Mouse (Mus musculus) liver, embryonic 13.5 days (tissue): ENCODE data around the gene Atg9b. TPM values are rescaled to one million over a fixed set of nuclear protein-coding genes. Genes with fewer than 3 reads are reported as not detected.
"Not testable (repeated sequence)": the region's sequence is repeated elsewhere in the genome, so short reads cannot be mapped to it uniquely, and the experiment has no call there.

Experiments used
- ATAC-seq: fragments of 200-750 bp; cut with Nextera tagmentation; 2 replicates; pipeline ENCODE4 v1.8.0; 2017; ENCODE audit warnings: low read depth, mild to moderate bottlenecking, moderate number of reproducible peaks, moderate library complexity
- DNase-seq: peaks from one replicate; pipeline ENCODE4 v3.0.0; 2022
- H3K27ac ChIP-seq: fragments of 300-500 bp; sonication (generic); 2 replicates; pipeline ENCODE4 v1.5.1; 2015; ENCODE audit warnings: moderate library complexity, mild to moderate bottlenecking, inconsistent platforms
- H3K27me3 ChIP-seq: fragments of 300-500 bp; sonication (generic); 2 replicates; pipeline ENCODE4 v1.6.1; 2015; ENCODE audit warnings: mild to moderate bottlenecking, inconsistent platforms
- H3K36me3 ChIP-seq: fragments of 300-500 bp; sonication (generic); 2 replicates; pipeline ENCODE4 v1.6.1; 2015; ENCODE audit warnings: mild to moderate bottlenecking, inconsistent platforms
- H3K4me1 ChIP-seq: fragments of 300-500 bp; sonication (generic); replicated peaks from 2 replicates; pipeline ENCODE4 v1.6.1; 2015; ENCODE audit warnings: inconsistent platforms
- H3K4me2 ChIP-seq: fragments of 300-500 bp; sonication (generic); 2 replicates; pipeline ENCODE4 v1.6.1; 2015; ENCODE audit warnings: inconsistent platforms, mild to moderate bottlenecking, moderate library complexity
- H3K4me3 ChIP-seq: fragments of 300-500 bp; sonication (generic); replicated peaks from 2 replicates; pipeline ENCODE4 v1.5.1; 2015; ENCODE audit warnings: mild to moderate bottlenecking, inconsistent platforms
- H3K9ac ChIP-seq: fragments of 300-500 bp; sonication (generic); 2 replicates; pipeline ENCODE4 v1.6.1; 2015; ENCODE audit warnings: mild to moderate bottlenecking, inconsistent platforms
- H3K9me3 ChIP-seq: fragments of 300-500 bp; sonication (generic); replicated peaks from 2 replicates; pipeline ENCODE4 v1.6.1; 2016; ENCODE audit warnings: inconsistent platforms
- WGBS: fragments of 180-500 bp; shearing (Covaris S2); methylation state at CpG from one replicate; pipeline ENCODE4 v1.1.7; 2015; ENCODE audit not compliant: insufficient replicate concordance; 5-methylcytosine and 5-hydroxymethylcytosine counted together
- polyA plus RNA-seq: library from polyadenylated mRNA; unstranded; fragments of >200 nt; fragmentation: Nextera tagmentation; extraction: Ambion mirVana; gene quantifications from 2 replicates; pipeline ENCODE4 v1.2.1, GENCODE M21; 2015

Gene Atg9b
- polyA plus RNA-seq, 1 experiment from 2014 or later: 0.56 TPM

DNA sequence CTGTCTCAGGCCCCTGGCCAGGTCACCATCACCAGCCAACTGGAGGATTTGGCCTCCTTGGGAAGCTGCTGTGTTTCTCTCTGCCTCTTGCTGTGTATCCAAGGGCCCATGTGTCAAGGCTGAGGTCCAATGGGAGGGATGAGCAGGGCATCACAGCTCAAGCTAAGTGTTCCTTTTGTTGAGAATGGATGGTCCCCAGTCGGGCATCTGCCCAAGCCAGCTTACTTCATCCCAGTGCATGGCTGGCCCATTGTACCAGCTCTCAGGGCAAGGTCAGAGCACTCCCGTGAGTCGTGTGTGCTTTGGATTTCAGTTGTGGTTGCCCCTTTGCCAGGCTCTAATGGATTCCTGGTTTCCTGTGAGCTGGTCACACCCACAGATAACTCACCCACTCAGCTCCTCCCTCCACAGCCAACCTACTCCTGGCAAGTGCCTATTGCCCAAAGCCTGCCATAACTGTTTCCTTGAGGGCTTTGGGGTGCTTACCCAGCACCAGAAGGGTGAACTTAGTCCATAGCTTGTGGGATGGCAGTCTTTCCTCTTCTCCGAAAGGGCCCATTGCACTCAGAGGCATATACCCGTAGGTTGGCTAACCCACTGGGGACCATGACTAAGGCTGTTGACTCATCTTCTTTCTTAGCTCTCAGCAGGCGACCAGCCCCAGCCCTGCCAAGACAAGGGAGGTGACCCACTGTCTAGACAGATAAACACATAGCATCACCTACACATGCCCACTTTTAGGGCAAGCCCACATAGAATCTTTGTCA is 12.8 kb upstream of the Atg9b start:
- Histone ChIP-seq H3K4me2 (no peak overlapping the region), H3K4me1 (peaks cover 22% of the 10 kb centered on the region), H3K9me3 (no peaks in the 10 kb centered on the region), H3K9ac (no peak overlapping the region), H3K36me3 (peaks cover 73% of the 10 kb centered on the region), H3K4me3 (no peak overlapping the region), H3K27ac (peak overlapping the region; percentile 2), H3K27me3 (no peaks in the 10 kb centered on the region)
- 58% methylated on average over 6 of the region's 6 CpGs for WGBS
- no peak for DNase-seq
- no peak for ATAC-seq

DNA sequence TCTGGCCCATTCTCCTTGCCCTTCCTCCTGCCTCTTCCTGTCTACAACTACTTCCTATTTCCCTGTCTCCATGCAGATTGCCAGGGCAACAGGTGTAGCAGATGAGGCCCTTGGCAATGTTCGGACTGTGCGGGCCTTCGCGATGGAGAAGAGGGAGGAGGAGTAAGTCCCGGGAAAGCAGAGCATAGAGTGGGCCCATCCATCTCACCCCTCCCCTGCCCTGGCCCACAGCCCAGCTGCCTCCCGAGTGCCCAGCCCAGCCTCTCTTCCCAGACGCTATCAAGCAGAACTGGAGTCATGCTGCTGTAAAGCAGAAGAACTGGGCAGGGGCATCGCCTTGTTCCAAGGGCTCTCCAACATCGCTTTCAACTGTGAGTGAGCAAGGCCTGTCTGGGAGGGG is 10.0 kb upstream of the Atg9b start:
- H3K27ac ChIP-seq: no peak overlapping the region
- no peak overlapping the region for H3K9ac ChIP-seq
- no peaks in the 10 kb centered on the region for H3K9me3 ChIP-seq
- no peaks in the 10 kb centered on the region for H3K27me3 ChIP-seq
- no peak overlapping the region for H3K4me2 ChIP-seq
- DNase-seq (no peak), ATAC-seq (no peak)
- no peak overlapping the region for H3K4me3 ChIP-seq
- H3K36me3 ChIP-seq: peaks cover 63% of the 10 kb centered on the region
- WGBS: 78% methylated on average over 9 of the region's 9 CpGs
- H3K4me1 ChIP-seq: peaks cover 25% of the 10 kb centered on the region

DNA sequence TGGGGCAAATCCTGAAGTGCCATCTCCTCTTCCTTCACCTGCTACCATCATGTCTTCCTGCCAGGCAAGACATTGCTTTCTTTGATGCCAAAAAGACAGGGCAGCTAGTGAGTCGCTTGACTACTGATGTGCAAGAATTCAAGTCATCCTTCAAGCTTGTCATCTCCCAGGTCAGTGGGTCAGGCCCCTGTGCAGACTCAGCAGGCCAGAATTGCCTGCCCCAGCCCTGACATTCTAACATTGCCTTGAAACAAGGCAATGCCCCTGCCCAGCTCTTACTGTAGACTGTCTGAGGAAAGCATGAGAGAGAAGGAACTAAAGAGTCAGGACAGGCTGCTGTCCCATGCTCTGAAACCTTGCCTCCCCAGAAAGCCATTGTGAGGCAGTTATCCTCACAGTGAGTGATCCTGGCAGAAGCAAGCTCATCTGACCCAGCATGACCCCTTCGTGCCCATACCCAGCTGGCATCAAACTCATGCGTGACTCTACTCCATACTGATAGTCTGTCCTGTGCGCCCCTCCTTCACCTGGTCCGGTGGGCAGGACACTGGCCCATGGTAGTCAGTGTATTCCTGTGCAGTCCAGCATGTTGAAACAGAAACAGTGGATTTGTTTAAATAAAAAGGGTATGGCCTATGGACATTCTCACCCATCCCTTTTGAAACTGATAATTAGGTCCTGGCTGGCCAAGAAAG is 9.1 kb upstream of the Atg9b start:
- no peaks in the 10 kb centered on the region for H3K27me3 ChIP-seq
- no peak for ATAC-seq
- H3K4me3 ChIP-seq: no peak overlapping the region
- 75% methylated on average over 5 of the region's 5 CpGs for WGBS
- H3K4me1 ChIP-seq: peaks cover 25% of the 10 kb centered on the region
- no peak for DNase-seq
- no peak overlapping the region for H3K4me2 ChIP-seq
- H3K9ac ChIP-seq: no peak overlapping the region
- H3K9me3 ChIP-seq: no peaks in the 10 kb centered on the region
- H3K36me3 ChIP-seq: peaks cover 58% of the 10 kb centered on the region
- no peak overlapping the region for H3K27ac ChIP-seq

DNA sequence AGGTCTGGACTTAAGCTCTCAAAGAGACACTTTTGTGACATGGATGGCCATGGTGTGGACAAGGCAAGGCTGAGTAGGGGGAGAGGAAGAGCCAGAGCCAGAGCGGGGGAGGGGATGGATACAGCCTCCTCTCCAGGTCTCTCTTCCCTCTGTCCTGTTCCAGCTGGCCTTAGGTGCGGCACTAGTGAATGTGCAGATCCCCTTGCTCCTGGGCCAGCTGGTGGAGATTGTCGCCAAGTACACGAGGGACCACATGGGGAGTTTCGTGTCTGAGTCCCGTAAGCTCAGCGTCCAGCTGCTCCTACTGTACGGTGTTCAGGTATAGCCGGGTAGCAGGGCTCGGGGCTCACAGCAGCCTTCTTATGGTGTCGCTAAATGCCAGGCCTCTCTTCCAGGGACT is 8.4 kb upstream of the Atg9b start:
- peaks cover 55% of the 10 kb centered on the region for H3K36me3 ChIP-seq
- H3K4me1 ChIP-seq: peaks cover 20% of the 10 kb centered on the region
- no peak overlapping the region for H3K4me2 ChIP-seq
- H3K27ac ChIP-seq: no peak overlapping the region
- no peaks in the 10 kb centered on the region for H3K27me3 ChIP-seq
- ATAC-seq (no peak), DNase-seq (no peak)
- 84% methylated on average over 11 of the region's 11 CpGs for WGBS
- no peaks in the 10 kb centered on the region for H3K9me3 ChIP-seq
- no peak overlapping the region for H3K9ac ChIP-seq
- H3K4me3 ChIP-seq: no peak overlapping the region

DNA sequence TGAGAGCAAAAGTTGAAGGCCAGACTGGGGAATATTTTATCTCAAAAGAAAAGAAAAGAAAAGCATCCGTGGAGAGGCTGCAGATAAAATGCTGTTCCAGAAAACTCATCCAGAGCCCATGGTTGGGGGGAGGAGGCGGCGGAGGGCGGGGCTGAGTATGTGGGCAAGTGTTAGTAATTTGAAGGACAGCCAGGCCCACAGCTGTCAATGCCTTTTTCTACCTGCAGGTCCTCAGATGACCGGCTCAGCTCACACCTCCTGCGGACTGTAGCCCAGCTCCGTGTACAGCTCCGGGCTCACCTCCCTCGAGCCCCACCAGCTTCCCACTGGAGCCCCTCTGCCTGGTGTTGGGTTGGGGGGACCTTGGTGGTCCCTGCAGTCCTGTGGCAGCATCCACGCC is 7.7 kb upstream of the Atg9b start:
- H3K27ac ChIP-seq: no peak overlapping the region
- H3K9me3 ChIP-seq: no peaks in the 10 kb centered on the region
- no peak overlapping the region for H3K4me3 ChIP-seq
- H3K4me1 ChIP-seq: peaks cover 20% of the 10 kb centered on the region
- no peaks in the 10 kb centered on the region for H3K27me3 ChIP-seq
- ATAC-seq (no peak), DNase-seq (no peak)
- H3K4me2 ChIP-seq: no peak overlapping the region
- no peak overlapping the region for H3K9ac ChIP-seq
- H3K36me3 ChIP-seq: peaks cover 50% of the 10 kb centered on the region
- WGBS: 77% methylated on average over 10 of the region's 10 CpGs

DNA sequence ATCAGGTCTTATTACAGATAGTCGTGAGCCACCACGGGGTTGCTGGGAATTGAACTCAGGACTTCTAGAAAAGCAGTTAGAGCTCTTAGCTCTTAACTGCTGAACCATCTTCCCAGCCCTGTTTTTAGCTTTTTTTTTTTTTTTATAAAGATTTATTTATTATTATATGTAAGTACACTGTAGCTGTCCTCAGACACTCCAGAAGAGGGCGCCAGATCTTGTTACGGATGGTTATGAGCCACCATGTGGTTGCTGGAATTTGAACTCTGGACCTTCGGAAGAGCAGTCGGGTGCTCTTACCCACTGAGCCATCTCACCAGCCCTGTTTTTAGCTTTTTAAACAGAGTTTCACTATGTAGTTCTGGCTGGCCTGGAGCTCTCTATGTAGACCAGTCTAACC is 4.3 kb upstream of the Atg9b start:
- not testable (repeated sequence) for H3K4me3 ChIP-seq, H3K27ac ChIP-seq, H3K4me2 ChIP-seq, ATAC-seq, H3K27me3 ChIP-seq, H3K9me3 ChIP-seq, DNase-seq, H3K9ac ChIP-seq
- Histone ChIP-seq H3K4me1 (peaks cover 27% of the 10 kb centered on the region), H3K36me3 (peaks cover 19% of the 10 kb centered on the region)
- WGBS: 74% methylated on average over 6 of the region's 6 CpGs

DNA sequence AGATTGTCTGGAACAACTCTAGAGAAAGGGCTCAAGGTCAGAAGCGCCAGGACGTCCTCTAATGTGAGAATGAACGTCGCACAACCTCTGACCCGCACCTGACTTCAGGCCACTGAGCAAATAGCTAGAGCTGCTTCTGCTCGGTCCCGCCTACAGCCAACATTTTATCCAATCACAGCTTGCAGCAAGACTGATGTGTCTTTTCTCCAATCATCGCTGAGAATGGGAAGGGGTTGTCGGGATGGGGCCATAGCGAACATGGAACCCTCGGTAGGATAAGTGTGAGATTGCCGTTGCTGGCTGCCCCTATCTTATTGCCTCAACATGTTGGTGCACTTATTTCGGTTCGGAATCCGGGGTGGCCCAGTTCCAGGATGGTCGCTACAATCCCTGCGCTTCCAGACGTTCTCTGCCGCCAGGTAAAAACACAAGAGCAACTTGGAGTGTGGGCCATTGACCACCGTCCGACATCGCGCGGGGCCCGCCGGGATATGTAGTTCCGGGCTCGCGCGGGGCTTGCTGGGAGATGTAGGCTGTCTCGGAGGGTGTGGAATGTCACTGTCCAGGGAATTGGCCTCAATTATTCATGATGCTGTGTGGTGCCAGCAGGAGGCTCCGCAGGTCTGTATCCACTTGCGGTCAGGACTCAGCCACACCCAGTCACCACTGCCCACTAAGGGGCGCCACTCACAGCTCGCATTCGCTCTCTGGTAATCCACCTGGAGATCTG is 2.4 kb upstream of the Atg9b start:
- Histone ChIP-seq H3K36me3 (peaks cover 3% of the 10 kb centered on the region; the same call in 1 of the 2 replicates), H3K4me3 (peak overlapping the region; percentile 70), H3K4me2 (peak overlapping the region; percentile 74), H3K4me1 (peaks cover 33% of the 10 kb centered on the region), H3K9me3 (no peaks in the 10 kb centered on the region), H3K27me3 (peaks cover 5% of the 10 kb centered on the region; the same call in 1 of the 2 replicates), H3K9ac (peak overlapping the region; percentile 72), H3K27ac (peak overlapping the region; percentile 81)
- ATAC-seq (peak; percentile 95), DNase-seq (peak; percentile 92)
- 1% methylated on average over 36 of the region's 36 CpGs for WGBS

DNA sequence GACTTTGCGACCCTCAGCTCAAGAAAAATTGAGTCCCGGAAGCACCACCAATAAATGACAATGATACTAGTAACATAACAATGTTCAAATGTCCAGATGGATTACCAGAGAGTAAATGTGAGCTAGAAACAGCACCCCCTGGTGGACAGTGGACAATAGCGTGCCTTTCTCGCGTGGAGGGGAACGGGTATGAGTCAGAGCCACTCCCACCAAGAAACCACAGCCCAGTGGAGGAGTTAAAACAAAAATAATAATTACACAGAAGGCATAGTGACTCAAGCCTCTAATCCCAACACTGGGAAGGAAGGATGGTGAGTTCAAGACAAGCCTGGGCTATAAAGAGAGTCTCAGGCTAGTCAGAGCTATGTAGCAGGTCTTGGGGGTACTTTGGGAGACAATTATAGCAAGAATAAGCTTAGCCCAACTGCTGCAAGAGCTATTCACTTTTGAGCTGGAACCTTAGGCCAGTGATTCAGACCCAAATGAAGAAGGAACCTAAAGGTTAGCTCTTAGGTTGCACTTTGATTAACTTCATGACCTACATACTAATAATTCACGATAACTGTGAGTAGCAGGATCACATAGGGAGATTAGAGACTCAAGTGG is 1.6 kb upstream of the Atg9b start, which contains the start of gene Abcb8:
Gene Abcb8, plus strand, starts transcription at position 272 of the 606 bp plus-strand sequence.
- Histone ChIP-seq H3K4me1 (peaks cover 39% of the 10 kb centered on the region), H3K9ac (peak within 1 kb of the TSS; percentile 72), H3K4me3 (peak within 1 kb of the TSS; percentile 70), H3K9me3 (no peaks in the 10 kb centered on the region), H3K27me3 (peaks cover 13% of the 10 kb centered on the region), H3K36me3 (peaks cover 3% of the 10 kb centered on the region; the same call in 1 of the 2 replicates), H3K4me2 (peak within 1 kb of the TSS; percentile 74), H3K27ac (peak within 1 kb of the TSS; percentile 81)
- ATAC-seq (no peak), DNase-seq (peak; percentile 71)
- WGBS: 12% methylated on average over 7 of the region's 7 CpGs

DNA sequence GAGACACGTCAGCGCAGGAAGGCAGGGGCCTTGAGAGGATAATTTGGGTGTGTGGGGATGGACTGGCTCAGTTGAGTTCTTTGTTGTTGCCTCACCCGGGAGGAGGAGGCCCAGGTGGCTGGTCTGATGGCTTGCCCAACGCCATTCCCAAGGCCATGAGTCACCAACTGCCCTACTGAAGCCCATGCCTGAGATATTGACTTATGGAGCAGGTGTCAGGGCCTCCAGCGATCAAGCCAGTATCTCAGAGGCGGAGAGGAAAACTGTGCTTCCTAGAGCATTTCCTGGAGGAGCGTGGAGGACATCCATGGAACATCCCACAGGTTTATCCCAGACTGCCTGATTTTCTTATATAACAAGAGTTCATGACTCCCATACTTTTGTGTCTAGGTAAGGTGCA is 781 bp upstream of the Atg9b start:
- no peak overlapping the region for H3K9ac ChIP-seq
- H3K9me3 ChIP-seq: no peaks in the 10 kb centered on the region
- no peak overlapping the region for H3K27ac ChIP-seq
- DNase-seq: no peak
- no peak overlapping the region for H3K4me3 ChIP-seq
- H3K36me3 ChIP-seq: peaks cover 3% of the 10 kb centered on the region; the same call in 1 of the 2 replicates
- 66% methylated on average over 7 of the region's 7 CpGs for WGBS
- peaks cover 20% of the 10 kb centered on the region for H3K27me3 ChIP-seq
- ATAC-seq: no peak
- H3K4me2 ChIP-seq: peak overlapping the region; percentile 74; the same call in 1 of the 2 replicates
- H3K4me1 ChIP-seq: peaks cover 44% of the 10 kb centered on the region

DNA sequence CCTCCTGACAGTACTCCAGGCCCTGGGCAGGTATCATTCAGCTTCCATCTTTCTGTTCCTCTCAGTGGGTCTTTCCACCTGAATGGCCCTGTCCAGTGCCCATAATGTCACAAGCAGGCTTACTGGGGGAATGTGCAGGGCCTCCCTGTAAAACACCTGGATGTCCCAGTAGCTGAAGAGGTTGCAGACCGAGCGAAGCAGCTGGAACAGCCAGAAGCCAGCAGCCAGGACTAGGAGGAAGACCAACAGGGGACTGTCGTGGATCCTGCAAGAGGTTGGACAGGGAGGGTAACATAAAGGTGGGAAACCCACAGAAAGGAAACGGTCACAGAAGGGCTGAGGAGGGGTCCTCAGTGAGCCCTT is 2.3 kb downstream of the Atg9b start:
- Histone ChIP-seq H3K4me1 (peaks cover 49% of the 10 kb centered on the region), H3K36me3 (no peaks in the 10 kb centered on the region), H3K27me3 (peaks cover 47% of the 10 kb centered on the region), H3K9me3 (no peaks in the 10 kb centered on the region), H3K27ac (peak overlapping the region; percentile 8; the same call in 1 of the 2 replicates), H3K4me2 (no peak overlapping the region), H3K4me3 (no peak overlapping the region), H3K9ac (no peak overlapping the region)
- WGBS: 62% methylated on average over 4 of the region's 4 CpGs
- DNase-seq (no peak), ATAC-seq (no peak)
